Mouse (Mus musculus) midbrain, embryonic 10.5 days (tissue): ENCODE data around the gene Smndc1. TPM values are rescaled to one million over a fixed set of nuclear protein-coding genes. Genes with fewer than 3 reads are reported as not detected.
A peak's percentile ranks its signal among the peaks of the same experiment; 100 is the strongest.

Experiments used
- DNase-seq: peaks from one replicate; pipeline ENCODE4 v3.0.0-alpha.2; 2017; ENCODE audit warnings: low spot score
- H3K27ac ChIP-seq: fragments of 300-500 bp; sonication (generic); replicated peaks from 2 replicates; pipeline ENCODE4 v1.5.1; 2016; ENCODE audit warnings: mild to moderate bottlenecking
- H3K27me3 ChIP-seq: fragments of 300-500 bp; sonication (generic); 2 replicates; pipeline ENCODE4 v1.6.1; 2016; ENCODE audit warnings: low read depth, mild to moderate bottlenecking; ENCODE audit not compliant: poor library complexity, severe bottlenecking
- H3K36me3 ChIP-seq: fragments of 300-500 bp; sonication (generic); 2 replicates; pipeline ENCODE4 v1.6.1; 2016; ENCODE audit warnings: mild to moderate bottlenecking, moderate library complexity
- H3K4me1 ChIP-seq: fragments of 300-500 bp; sonication (generic); 2 replicates; pipeline ENCODE4 v1.6.1; 2016
- H3K4me3 ChIP-seq: fragments of 300-500 bp; sonication (generic); 2 replicates; pipeline ENCODE4 v1.5.1; 2016; ENCODE audit warnings: mild to moderate bottlenecking, moderate library complexity
- H3K9me3 ChIP-seq: fragments of 300-500 bp; sonication (generic); replicated peaks from 2 replicates; pipeline ENCODE4 v1.6.1; 2016; ENCODE audit warnings: mild to moderate bottlenecking
- WGBS: fragments of 180-500 bp; shearing (Covaris S2); methylation state at CpG from one replicate; pipeline ENCODE4 v1.1.7; 2016; 5-methylcytosine and 5-hydroxymethylcytosine counted together
- polyA plus RNA-seq: library from polyadenylated mRNA; unstranded; fragments of >200 nt; fragmentation: Nextera tagmentation; extraction: Ambion mirVana; gene quantifications from 2 replicates; pipeline ENCODE4 v1.2.1, GENCODE M21; 2016

Gene Smndc1
- polyA plus RNA-seq, 1 experiment from 2014 or later = 44.4 TPM

GRCm38 (mm10) chr19:53392781-53393343, 2.5 kb upstream of the Smndc1 start:
- no peaks in the 10 kb centered on the region for H3K9me3 ChIP-seq
- no peak for DNase-seq
- no peak overlapping the region for H3K4me3 ChIP-seq
- peaks cover 13% of the 10 kb centered on the region for H3K36me3 ChIP-seq
- H3K27ac ChIP-seq = no peak overlapping the region
- H3K4me1 ChIP-seq = peaks cover 29% of the 10 kb centered on the region
- 62% methylated on average over 8 of the region's 8 CpGs for WGBS
- no peaks in the 10 kb centered on the region for H3K27me3 ChIP-seq

- Histone ChIP-seq H3K4me3 (peak overlapping the region; percentile 98), H3K27ac (peak overlapping the region; percentile 98; the same call in 1 of the 2 replicates), H3K4me1 (peaks cover 29% of the 10 kb centered on the region), H3K27me3 (no peaks in the 10 kb centered on the region), H3K9me3 (no peaks in the 10 kb centered on the region), H3K36me3 (peaks cover 23% of the 10 kb centered on the region)
- no peak for DNase-seq
- WGBS = 93% methylated on average over 5 of the region's 5 CpGs
Observed at GRCm38 (mm10) chr19:53391787-53392186, 1.4 kb upstream of the Smndc1 start.

DNA sequence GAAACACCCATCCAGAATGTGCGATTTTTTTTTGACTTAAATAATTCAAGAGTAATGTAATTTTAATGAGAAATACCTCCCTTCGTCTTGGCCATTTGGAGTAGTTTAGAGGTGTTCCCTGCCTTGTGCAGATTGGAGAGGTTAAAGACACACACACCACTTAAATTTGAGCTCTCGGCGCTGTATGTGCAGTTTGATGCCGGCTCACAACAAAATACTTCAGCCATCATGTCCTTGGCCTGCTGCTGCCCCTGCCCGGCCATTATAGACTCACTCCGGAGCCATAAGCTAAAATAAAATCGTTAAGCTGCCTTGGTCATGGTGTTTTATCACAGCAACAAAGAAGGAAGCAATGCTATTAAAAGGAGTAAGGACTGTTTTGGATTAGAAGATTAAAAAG, 1.0 kb upstream of the Smndc1 start:
- DNase-seq = no peak
- Histone ChIP-seq H3K27ac (peak overlapping the region; percentile 98), H3K36me3 (peaks cover 27% of the 10 kb centered on the region), H3K4me3 (peak overlapping the region; percentile 98), H3K27me3 (no peaks in the 10 kb centered on the region), H3K9me3 (no peaks in the 10 kb centered on the region), H3K4me1 (peaks cover 29% of the 10 kb centered on the region)
- WGBS = 61% methylated on average over 8 of the region's 8 CpGs

GRCm38 (mm10) chr19:53389851-53390431, 437 bp downstream of the Smndc1 start:
- DNase-seq = no peak
- H3K27ac ChIP-seq = peak overlapping the region; percentile 98
- peaks cover 29% of the 10 kb centered on the region for H3K4me1 ChIP-seq
- peak overlapping the region; percentile 98 for H3K4me3 ChIP-seq
- H3K27me3 ChIP-seq = no peaks in the 10 kb centered on the region
- under 1% methylated on average over 59 of the region's 59 CpGs for WGBS
- H3K9me3 ChIP-seq = no peaks in the 10 kb centered on the region
- H3K36me3 ChIP-seq = peaks cover 42% of the 10 kb centered on the region

GRCm38 (mm10) chr19:53389417-53389816, 961 bp downstream of the Smndc1 start:
- Histone ChIP-seq H3K9me3 (no peaks in the 10 kb centered on the region), H3K4me3 (peak overlapping the region; percentile 98), H3K4me1 (peaks cover 29% of the 10 kb centered on the region), H3K36me3 (peaks cover 47% of the 10 kb centered on the region), H3K27me3 (no peaks in the 10 kb centered on the region), H3K27ac (peak overlapping the region; percentile 98)
- WGBS = 29% methylated on average over 6 of the region's 6 CpGs
- DNase-seq = no peak

GRCm38 (mm10) chr19:53383336-53383735, 7.0 kb downstream of the Smndc1 start:
- Histone ChIP-seq H3K27ac (no peak overlapping the region), H3K4me3 (no peak overlapping the region), H3K27me3 (no peaks in the 10 kb centered on the region), H3K9me3 (no peaks in the 10 kb centered on the region), H3K4me1 (no peaks in the 10 kb centered on the region), H3K36me3 (peaks cover 100% of the 10 kb centered on the region)
- 95% methylated on average over 15 of the region's 15 CpGs for WGBS
- no peak for DNase-seq

- Histone ChIP-seq H3K4me3 (no peak overlapping the region), H3K36me3 (peaks cover 99% of the 10 kb centered on the region), H3K9me3 (no peaks in the 10 kb centered on the region), H3K27me3 (no peaks in the 10 kb centered on the region), H3K4me1 (no peaks in the 10 kb centered on the region), H3K27ac (no peak overlapping the region)
- DNase-seq = no peak
- 95% methylated on average over 10 of the region's 10 CpGs for WGBS
Observed at GRCm38 (mm10) chr19:53378421-53378820, 12.0 kb downstream of the Smndc1 start.

DNA sequence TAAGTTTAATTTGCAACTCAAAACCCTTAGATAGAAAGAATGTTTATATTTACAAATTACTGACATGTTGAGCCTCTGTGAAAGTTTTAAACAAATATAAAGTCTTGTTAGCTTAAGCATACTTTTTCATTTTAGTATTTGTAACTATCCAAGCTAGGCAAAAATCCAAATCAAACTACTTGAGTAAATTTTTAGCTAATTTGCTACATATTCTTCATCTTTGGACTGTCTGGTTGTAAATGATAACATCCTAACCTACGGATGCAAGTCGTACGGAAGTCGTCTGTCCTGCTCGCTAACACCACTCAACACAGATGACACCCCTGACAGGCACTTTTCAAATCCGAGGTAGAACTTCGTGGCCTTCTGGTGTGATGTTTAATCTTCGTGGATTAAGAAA, 12.7 kb downstream of the Smndc1 start:
- H3K4me3 ChIP-seq = no peak overlapping the region
- 91% methylated on average over 8 of the region's 8 CpGs for WGBS
- H3K36me3 ChIP-seq = peaks cover 98% of the 10 kb centered on the region
- H3K27ac ChIP-seq = no peak overlapping the region
- no peaks in the 10 kb centered on the region for H3K9me3 ChIP-seq
- DNase-seq = no peak
- H3K27me3 ChIP-seq = no peaks in the 10 kb centered on the region
- H3K4me1 ChIP-seq = no peaks in the 10 kb centered on the region

GRCm38 (mm10) chr19:53375816-53376215, 14.6 kb downstream of the Smndc1 start:
- H3K27ac ChIP-seq = no peak overlapping the region
- no peaks in the 10 kb centered on the region for H3K4me1 ChIP-seq
- 95% methylated on average over 9 of the region's 9 CpGs for WGBS
- peaks cover 98% of the 10 kb centered on the region for H3K36me3 ChIP-seq
- H3K9me3 ChIP-seq = no peaks in the 10 kb centered on the region
- no peak for DNase-seq
- H3K27me3 ChIP-seq = no peaks in the 10 kb centered on the region
- H3K4me3 ChIP-seq = no peak overlapping the region

- Histone ChIP-seq H3K4me3 (no peak overlapping the region), H3K9me3 (no peaks in the 10 kb centered on the region), H3K36me3 (peaks cover 98% of the 10 kb centered on the region), H3K4me1 (no peaks in the 10 kb centered on the region), H3K27ac (no peak overlapping the region), H3K27me3 (no peaks in the 10 kb centered on the region)
- 95% methylated on average over 6 of the region's 6 CpGs for WGBS
- DNase-seq = no peak
Observed at GRCm38 (mm10) chr19:53375299-53375698, 15.1 kb downstream of the Smndc1 start.

GRCm38 (mm10) chr19:53373570-53373969, 16.8 kb downstream of the Smndc1 start:
- Histone ChIP-seq H3K4me1 (no peaks in the 10 kb centered on the region), H3K27ac (no peak overlapping the region), H3K9me3 (no peaks in the 10 kb centered on the region), H3K36me3 (peaks cover 84% of the 10 kb centered on the region), H3K27me3 (no peaks in the 10 kb centered on the region), H3K4me3 (no peak overlapping the region)
- 83% methylated on average over 2 of the region's 2 CpGs for WGBS
- no peak for DNase-seq

DNA sequence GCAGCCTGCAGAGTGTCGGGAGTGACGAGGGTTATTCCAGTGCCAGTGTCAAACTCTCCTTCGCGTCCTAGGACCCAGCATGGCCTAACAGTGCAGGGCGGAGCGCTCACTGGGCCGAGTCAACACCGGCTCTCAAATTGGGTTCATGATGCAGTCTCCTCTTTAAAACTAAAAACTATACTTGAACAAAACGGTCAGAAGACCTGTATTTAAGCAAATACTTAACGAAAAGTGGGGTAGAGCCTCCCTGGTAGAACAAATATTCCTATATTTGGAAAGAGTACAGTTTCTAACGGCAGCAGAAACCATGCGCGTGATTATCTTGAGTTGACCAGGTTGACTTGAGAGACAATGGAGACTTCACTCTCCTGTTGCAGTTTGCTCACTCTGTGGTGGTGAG, 18.7 kb downstream of the Smndc1 start, which contains the start of gene Gm10197:
Gm10197 (minus strand) TSS at position 101 of the 400 bp plus-strand sequence.
- Histone ChIP-seq H3K4me3 (no peak within 1 kb of the TSS), H3K4me1 (peaks cover 3% of the 10 kb centered on the region; the same call in 1 of the 2 replicates), H3K27ac (no peak within 1 kb of the TSS), H3K9me3 (no peaks in the 10 kb centered on the region), H3K27me3 (no peaks in the 10 kb centered on the region), H3K36me3 (peaks cover 66% of the 10 kb centered on the region)
- 91% methylated on average over 13 of the region's 13 CpGs for WGBS
- no peak for DNase-seq

DNA sequence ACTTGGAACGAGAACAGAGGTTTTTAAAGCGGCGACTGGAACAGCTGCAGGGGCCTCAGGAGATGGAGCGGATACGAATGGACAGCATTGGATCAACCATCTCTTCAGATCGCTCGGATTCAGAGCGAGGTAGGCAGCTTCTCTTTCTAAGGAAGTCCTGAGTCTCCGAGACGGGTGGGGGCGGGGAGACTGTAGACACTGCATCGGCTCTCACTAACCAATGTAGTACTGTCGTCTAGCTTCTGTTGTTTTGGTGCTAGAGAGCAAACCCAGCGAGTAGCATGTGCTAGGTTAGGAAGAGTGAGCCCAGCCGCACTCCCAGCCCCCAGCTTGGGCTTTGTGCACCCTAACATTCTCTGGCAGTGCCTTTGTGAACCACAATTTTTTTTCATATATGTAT, 20.1 kb downstream of the Smndc1 start:
- no peak for DNase-seq
- 83% methylated on average over 15 of the region's 15 CpGs for WGBS
- no peak overlapping the region for H3K4me3 ChIP-seq
- H3K27ac ChIP-seq = no peak overlapping the region
- H3K36me3 ChIP-seq = peaks cover 51% of the 10 kb centered on the region
- H3K4me1 ChIP-seq = peaks cover 7% of the 10 kb centered on the region; the same call in 1 of the 2 replicates
- H3K9me3 ChIP-seq = no peaks in the 10 kb centered on the region
- H3K27me3 ChIP-seq = no peaks in the 10 kb centered on the region
